ENCODE assay signal across 10 mouse cellular contexts in the genomic region with DNA sequence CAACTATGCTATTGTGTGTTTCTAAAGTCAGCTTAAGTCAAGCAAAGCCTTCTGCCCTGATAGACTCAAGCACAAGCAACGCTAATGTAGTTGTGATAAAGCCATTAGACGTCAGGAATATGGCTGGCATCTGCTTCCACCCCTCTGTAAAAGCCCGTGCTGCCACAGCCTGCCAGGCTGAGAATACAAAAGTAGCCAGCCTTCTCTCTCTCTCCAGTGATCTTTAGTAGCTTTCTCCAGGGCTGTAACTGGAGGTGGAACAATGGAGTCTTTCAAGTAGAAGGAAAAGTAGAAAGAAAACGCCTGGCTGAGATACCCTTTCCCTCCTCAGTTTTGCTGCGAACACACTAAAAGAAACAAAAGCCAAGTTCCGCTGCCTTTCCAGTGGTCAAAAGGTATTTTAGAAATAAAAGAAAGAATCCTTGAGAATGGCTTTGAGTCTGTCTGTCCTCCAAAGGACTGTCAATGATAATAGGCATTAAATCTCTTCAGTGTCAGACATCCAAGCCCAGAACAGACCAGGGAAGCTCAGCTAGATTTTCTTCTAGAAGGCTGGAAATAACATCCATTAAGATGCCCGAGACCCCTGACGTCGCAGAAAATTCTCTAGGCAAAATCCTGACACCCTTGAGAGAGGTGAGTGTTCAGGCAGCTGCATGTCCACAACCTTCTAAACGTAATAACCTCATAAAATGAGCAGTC.
DNase-seq lines count a peak whose midpoint lies in the region; ATAC-seq lines count a peak whose summit lies in the region.
"Had no signal": no experiment of that assay in that cellular context is flagged by ENCODE, and none has a peak within 500 bp of the region (broad histone marks: within the 10 kb centered on the region; RNA-seq: fewer than 3 reads in every experiment).

No protein-coding gene starts in this region.

- ATAC-seq in intestine, embryonic 15.5 days = no peak; the same call in 1 of the 2 replicates
- ATAC-seq in neural tube, embryonic 11.5 days (ENCODE audit: insufficient read depth, low FRiP score, low TSS enrichment) = peak; percentile 67

- no peak overlapping the region for H3K9ac ChIP-seq in intestine, embryonic 15.5 days
- no peak overlapping the region for H3K9ac ChIP-seq in neural tube, embryonic 11.5 days (ENCODE audit: low read length)
- H3K9ac ChIP-seq: lung, embryonic 15.5 days had no signal

- peaks cover 24% of the 10 kb centered on the region for H3K27me3 ChIP-seq in forebrain, embryonic 10.5 days (ENCODE audit: poor library complexity, severe bottlenecking)
- H3K27me3 ChIP-seq in intestine, embryonic 15.5 days (replicated peaks) = no peaks in the 10 kb centered on the region
- no peaks in the 10 kb centered on the region for H3K27me3 ChIP-seq in neural tube, embryonic 11.5 days (ENCODE audit: control insufficient read depth, insufficient read depth, low read length)
- H3K27me3 ChIP-seq: lung, embryonic 15.5 days had no signal

- H3K36me3 ChIP-seq in forebrain, embryonic 10.5 days (replicated peaks) = no peaks in the 10 kb centered on the region
- no peaks in the 10 kb centered on the region for H3K36me3 ChIP-seq in intestine, embryonic 15.5 days
- no peaks in the 10 kb centered on the region for H3K36me3 ChIP-seq in neural tube, embryonic 11.5 days (ENCODE audit: control insufficient read depth, insufficient read depth, low read length)
- H3K36me3 ChIP-seq: lung, embryonic 15.5 days had no signal

- peak overlapping the region; percentile 24; the same call in 1 of the 2 replicates for H3K4me3 ChIP-seq in forebrain, embryonic 10.5 days
- no peak overlapping the region for H3K4me3 ChIP-seq in intestine, embryonic 15.5 days (replicated peaks)
- H3K4me3 ChIP-seq in neural tube, embryonic 11.5 days (ENCODE audit: low read depth, low read length) = no peak overlapping the region
- H3K4me3 ChIP-seq: lung, embryonic 15.5 days had no signal

- peak overlapping the region; percentile 72 for H3K27ac ChIP-seq in forebrain, embryonic 10.5 days
- H3K27ac ChIP-seq in intestine, embryonic 15.5 days = peak overlapping the region; percentile 64
- H3K27ac ChIP-seq in neural tube, embryonic 11.5 days (ENCODE audit: low read depth, low read length) = peak overlapping the region; percentile 86
- H3K27ac ChIP-seq: lung, embryonic 15.5 days had no signal

- peak; percentile 31 for DNase-seq in adrenal gland, postnatal 10 days
- no peak for DNase-seq in adrenal gland, adult 8-10 months
- DNase-seq in forebrain, embryonic 10.5 days (ENCODE audit: extremely low spot score, low spot score) = no peak
- peak; percentile 53 for DNase-seq in neural tube, embryonic 11.5 days (ENCODE audit: low spot score)
- DNase-seq in lung, adult 18-20 months = no peak
- DNase-seq in T-cell, adult 2 months (ENCODE audit: low spot score) = no peak
- no peak for DNase-seq in heart, adult 11 months
- DNase-seq: layer of hippocampus, adult 9-11 months had no signal

- H3K4me1 ChIP-seq in forebrain, embryonic 10.5 days = peaks cover 39% of the 10 kb centered on the region
- peaks cover 3% of the 10 kb centered on the region for H3K4me1 ChIP-seq in intestine, embryonic 15.5 days (replicated peaks)
- H3K4me1 ChIP-seq in neural tube, embryonic 11.5 days (ENCODE audit: control insufficient read depth, insufficient read depth, low read length) = peaks cover 19% of the 10 kb centered on the region

- 9% methylated on average over 10 of the region's 10 CpGs for WGBS in forebrain, embryonic 10.5 days
- 36% methylated on average over 10 of the region's 10 CpGs for WGBS in intestine, embryonic 15.5 days
- 16% methylated on average over 10 of the region's 10 CpGs for WGBS in neural tube, embryonic 11.5 days

- H3K4me2 ChIP-seq in intestine, embryonic 15.5 days (replicated peaks) = peak overlapping the region; percentile 17
- H3K4me2 ChIP-seq in neural tube, embryonic 11.5 days (ENCODE audit: low read depth) = peak overlapping the region; percentile 30
- H3K4me2 ChIP-seq: lung, embryonic 15.5 days had no signal

- no peaks in the 10 kb centered on the region for H3K9me3 ChIP-seq in forebrain, embryonic 10.5 days
- H3K9me3 ChIP-seq in intestine, embryonic 15.5 days = no peaks in the 10 kb centered on the region
- H3K9me3 ChIP-seq in neural tube, embryonic 11.5 days (ENCODE audit: control insufficient read depth, low read length) = no peaks in the 10 kb centered on the region
- H3K9me3 ChIP-seq: lung, embryonic 15.5 days had no signal

Comparison
In these comparisons a context has a peak if more than half of its experiments do, and no peak if none do; other contexts are left out.
1. DNase-seq: peak in adrenal gland, postnatal 10 days (single experiment) and neural tube, embryonic 11.5 days (single experiment); none in adrenal gland, adult 8-10 months (single experiment), forebrain, embryonic 10.5 days (single experiment), lung, adult 18-20 months (0 of 2), T-cell, adult 2 months (single experiment) and heart, adult 11 months (single experiment).
2. Peak in every context shown above with its lines, with median percentiles within 50 percentile points of each other: H3K27ac ChIP-seq.